Comparison of ENCODE assay signal across 8 mouse cellular contexts in genomic region chr3:28402221-28402620, GRCm38 (mm10).
A peak's percentile ranks its signal among the peaks of the same experiment; 100 is the strongest.
DNase-seq lines count a peak whose midpoint lies in the region; ATAC-seq and TF ChIP-seq lines count a peak whose summit lies in the region.
"Had no signal": no experiment of that assay in that cellular context is flagged by ENCODE, and none has a peak within 500 bp of the region (broad histone marks: within the 10 kb centered on the region; RNA-seq: fewer than 3 reads in every experiment).

No protein-coding gene starts in this region.

- WGBS in hindbrain, embryonic 14.5 days: 54% methylated on average over 6 of the region's 6 CpGs
- WGBS in neural tube, embryonic 14.5 days: 49% methylated on average over 6 of the region's 6 CpGs

- DNase-seq in left cerebral cortex, adult 2 months (ENCODE audit: extremely low spot score in 1 of 2, low spot score in 2 of 2): no peak
- DNase-seq in left cerebral cortex, postnatal 14 days (ENCODE audit: low spot score in 2 of 2): no peak
- DNase-seq in T-cell, adult 2 months (ENCODE audit: low spot score): peak; percentile 84
- no peak for DNase-seq in hindbrain, embryonic 14.5 days (ENCODE audit: low spot score)
- no peak for DNase-seq in testis, postnatal 10 days (ENCODE audit: low spot score)

- H3K4me2 ChIP-seq in hindbrain, embryonic 14.5 days (replicated peaks): no peak overlapping the region
- no peak overlapping the region for H3K4me2 ChIP-seq in neural tube, embryonic 14.5 days (ENCODE audit: low read depth, low read length)
- H3K4me2 ChIP-seq: lung, embryonic 15.5 days had no signal

- intact Hi-C loops in left cerebral cortex, adult 2 months (cut with DNase I): loop anchor here (5.0 to 10.0 kb wide), 3 partner anchors 123 to 235 kb away; no protein-coding TSS in a partner anchor
- intact Hi-C loops in left cerebral cortex, postnatal 14 days (cut with DNase I): loop anchor here (10.0 kb wide), 1 partner anchor 227 kb away; no protein-coding TSS in a partner anchor

- H3K27ac ChIP-seq in left cerebral cortex, adult 2 months: peak overlapping the region; percentile 13; the same call in 1 of the 2 replicates
- peak overlapping the region; percentile 45; the same call in 1 of the 2 replicates for H3K27ac ChIP-seq in hindbrain, embryonic 14.5 days
- H3K27ac ChIP-seq in neural tube, embryonic 14.5 days (ENCODE audit: low read depth, low read length): no peak overlapping the region
- H3K27ac ChIP-seq: lung, embryonic 15.5 days had no signal

- H3K4me1 ChIP-seq in hindbrain, embryonic 14.5 days (replicated peaks; ENCODE audit: control insufficient read depth, insufficient read depth, low read length): peaks cover 30% of the 10 kb centered on the region; the same call in 1 of the 2 replicates
- H3K4me1 ChIP-seq in neural tube, embryonic 14.5 days (ENCODE audit: control insufficient read depth, insufficient read depth, low read length): 0 out of 2 replicates have a peak, but pooled peaks cover 5% of the 10 kb centered on the region
- H3K4me1 ChIP-seq: lung, embryonic 15.5 days had no signal

- no peaks in the 10 kb centered on the region for H3K36me3 ChIP-seq in hindbrain, embryonic 14.5 days (replicated peaks; ENCODE audit: control insufficient read depth, insufficient read depth)
- H3K36me3 ChIP-seq in neural tube, embryonic 14.5 days (ENCODE audit: control insufficient read depth, insufficient read depth, low read length): no peaks in the 10 kb centered on the region
- H3K36me3 ChIP-seq: lung, embryonic 15.5 days had no signal

- no peak for TF ChIP-seq CTCF in left cerebral cortex, adult 2 months (IDR thresholded peaks at IDR 0.05)

- ATAC-seq in hindbrain, embryonic 14.5 days (ENCODE audit: low FRiP score): no peak
- ATAC-seq in neural tube, embryonic 14.5 days (ENCODE audit: low read depth): peak; percentile 26; the same call in 1 of the 2 replicates
- no peak for ATAC-seq in granulocyte monocyte progenitor cell, adult 5-6 weeks (replicated peaks; ENCODE audit: poor library complexity, severe bottlenecking)

- no peaks in the 10 kb centered on the region for H3K27me3 ChIP-seq in hindbrain, embryonic 14.5 days (ENCODE audit: control insufficient read depth, insufficient read depth, low read length)
- no peaks in the 10 kb centered on the region for H3K27me3 ChIP-seq in neural tube, embryonic 14.5 days (ENCODE audit: control insufficient read depth, insufficient read depth, low read length)
- H3K27me3 ChIP-seq: lung, embryonic 15.5 days had no signal

- H3K9me3 ChIP-seq in hindbrain, embryonic 14.5 days (ENCODE audit: control insufficient read depth, low read length): no peaks in the 10 kb centered on the region
- H3K9me3 ChIP-seq in neural tube, embryonic 14.5 days (ENCODE audit: control insufficient read depth, low read length): no peaks in the 10 kb centered on the region
- H3K9me3 ChIP-seq: lung, embryonic 15.5 days had no signal

- H3K4me3 ChIP-seq in left cerebral cortex, adult 2 months: no peak overlapping the region
- no peak overlapping the region for H3K4me3 ChIP-seq in hindbrain, embryonic 14.5 days (replicated peaks; ENCODE audit: low read length)
- H3K4me3 ChIP-seq in neural tube, embryonic 14.5 days (ENCODE audit: low read depth, low read length): no peak overlapping the region
- H3K4me3 ChIP-seq: lung, embryonic 15.5 days had no signal

- no peak overlapping the region for H3K9ac ChIP-seq in hindbrain, embryonic 14.5 days
- H3K9ac ChIP-seq in neural tube, embryonic 14.5 days (replicated peaks; ENCODE audit: low read depth, low read length): no peak overlapping the region
- H3K9ac ChIP-seq: lung, embryonic 15.5 days had no signal
